Mouse (Mus musculus) intestine, postnatal 0 days (tissue): ENCODE results near the gene Hmgb2. TPM values are rescaled to one million over a fixed set of nuclear protein-coding genes. Genes with fewer than 3 reads are reported as not detected.
"Not testable (repeated sequence)": the region's sequence is repeated elsewhere in the genome, so short reads cannot be mapped to it uniquely, and the experiment has no call there.

Experiments used
- ATAC-seq: fragments of 200-750 bp; cut with Nextera tagmentation; 2 replicates; pipeline ENCODE4 v1.8.0; 2017; ENCODE audit warnings: mild to moderate bottlenecking, moderate TSS enrichment, moderate library complexity
- H3K27ac ChIP-seq: fragments of 300-500 bp; sonication (generic); 2 replicates; pipeline ENCODE4 v1.5.1; 2014; ENCODE audit warnings: mild to moderate bottlenecking, low read depth, low read length, moderate library complexity
- H3K27me3 ChIP-seq: fragments of 300-500 bp; sonication (generic); replicated peaks from 2 replicates; pipeline ENCODE4 v1.6.1; 2014; ENCODE audit warnings: low read length, mixed read lengths; ENCODE audit not compliant: control insufficient read depth, insufficient read depth
- H3K36me3 ChIP-seq: fragments of 300-500 bp; sonication (generic); 2 replicates; pipeline ENCODE4 v1.6.1; 2014; ENCODE audit warnings: mild to moderate bottlenecking, moderate library complexity; ENCODE audit not compliant: control insufficient read depth, insufficient read depth
- H3K4me1 ChIP-seq: fragments of 300-500 bp; sonication (generic); replicated peaks from 2 replicates; pipeline ENCODE4 v1.6.1; 2014; ENCODE audit warnings: antibody characterized with exemption, low read length, mixed read lengths; ENCODE audit not compliant: control insufficient read depth, insufficient read depth
- H3K4me2 ChIP-seq: fragments of 300-500 bp; sonication (generic); replicated peaks from 2 replicates; pipeline ENCODE4 v1.6.1; 2014; ENCODE audit warnings: low read depth, mild to moderate bottlenecking, moderate library complexity
- H3K4me3 ChIP-seq: fragments of 300-500 bp; sonication (generic); 2 replicates; pipeline ENCODE4 v1.5.1; 2014; ENCODE audit warnings: low read depth, low read length
- H3K9ac ChIP-seq: fragments of 300-500 bp; sonication (generic); 2 replicates; pipeline ENCODE4 v1.6.1; 2014; ENCODE audit warnings: mild to moderate bottlenecking, low read depth, low read length
- H3K9me3 ChIP-seq: fragments of 300-500 bp; sonication (generic); 2 replicates; pipeline ENCODE4 v1.6.1; 2016; ENCODE audit warnings: mixed run types; ENCODE audit not compliant: control insufficient read depth
- CTCF ChIP-seq: sonication (generic); IDR thresholded peaks from 2 replicates; pipeline ENCODE4 v1.5.1; 2016; ENCODE audit warnings: low read depth, mild to moderate bottlenecking, control low read depth, antibody characterized with exemption, moderate library complexity
- WGBS: fragments of 180-500 bp; shearing (Covaris S2); extraction: QIAGEN DNeasy Blood & Tissue Kit; methylation state at CpG from one replicate; pipeline ENCODE4 v1.1.7; 2014; 5-methylcytosine and 5-hydroxymethylcytosine counted together
- polyA plus RNA-seq: library from polyadenylated mRNA; unstranded; fragments of >200 nt; fragmentation: Nextera tagmentation; extraction: Ambion mirVana; gene quantifications from 2 replicates; pipeline ENCODE4 v1.2.1, GENCODE M21; 2015

Gene Hmgb2
- polyA plus RNA-seq, 1 experiment from 2014 or later: 201 TPM

DNA sequence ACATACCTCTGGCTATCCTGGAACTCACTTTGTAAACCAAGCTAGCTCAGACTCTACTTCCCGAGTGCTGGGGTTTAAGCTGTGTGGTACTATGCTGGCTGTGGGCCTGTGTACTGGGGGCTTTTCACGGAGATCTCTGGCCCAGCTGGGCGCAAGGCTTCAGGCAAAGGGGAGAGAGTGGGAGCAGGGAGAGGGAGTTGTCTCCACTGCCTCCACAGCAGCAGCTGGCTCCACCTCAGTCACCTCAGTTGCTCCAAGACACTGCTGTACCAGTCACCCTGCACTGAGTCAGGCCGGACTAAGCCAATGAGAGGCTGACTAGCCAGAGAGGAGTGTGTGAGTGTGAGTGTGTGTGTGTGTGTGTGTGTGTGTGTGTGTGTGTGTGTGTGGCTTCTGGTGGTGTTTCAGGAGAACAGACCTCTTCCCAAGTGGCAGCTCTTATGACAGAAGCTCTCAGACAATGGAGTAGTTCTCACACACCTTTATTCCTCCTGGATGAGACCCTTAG lies 4.1 kb upstream of the Hmgb2 start:
- WGBS: 89% methylated on average over 4 of the region's 4 CpGs
- ATAC-seq: no peak
- Histone ChIP-seq H3K4me3 (no peak overlapping the region), H3K27ac (no peak overlapping the region), H3K36me3 (no peaks in the 10 kb centered on the region), H3K9ac (no peak overlapping the region), H3K27me3 (no peaks in the 10 kb centered on the region), H3K4me1 (no peaks in the 10 kb centered on the region), H3K4me2 (no peak overlapping the region), H3K9me3 (no peaks in the 10 kb centered on the region)
- no peak for TF ChIP-seq CTCF

DNA sequence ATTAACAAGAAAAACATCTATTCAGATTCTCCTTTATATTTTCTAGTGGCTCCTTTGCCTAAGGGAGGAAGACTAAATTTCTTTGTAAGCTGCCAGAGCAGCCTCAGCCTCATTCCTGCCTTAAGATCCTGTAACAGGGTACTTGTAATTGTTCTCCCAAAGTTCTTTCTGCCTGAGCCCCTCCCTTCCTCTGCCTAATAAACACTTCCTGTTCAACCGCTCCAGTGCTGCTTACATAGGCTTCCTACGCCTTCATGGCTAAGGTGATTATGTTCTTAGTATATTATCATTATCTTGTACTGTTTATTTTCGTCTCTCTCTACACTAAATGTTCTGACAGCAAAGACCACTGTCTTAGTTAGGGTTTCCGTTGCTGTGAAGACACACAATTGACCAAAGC lies 3.0 kb upstream of the Hmgb2 start:
- ATAC-seq: no peak
- Histone ChIP-seq H3K9me3 (no peaks in the 10 kb centered on the region), H3K27ac (no peak overlapping the region), H3K27me3 (no peaks in the 10 kb centered on the region), H3K4me2 (no peak overlapping the region), H3K4me3 (no peak overlapping the region), H3K36me3 (no peaks in the 10 kb centered on the region; the same call in 1 of the 2 replicates), H3K9ac (no peak overlapping the region), H3K4me1 (no peaks in the 10 kb centered on the region)
- 74% methylated on average over 4 of the region's 4 CpGs for WGBS
- TF ChIP-seq CTCF: no peak

DNA sequence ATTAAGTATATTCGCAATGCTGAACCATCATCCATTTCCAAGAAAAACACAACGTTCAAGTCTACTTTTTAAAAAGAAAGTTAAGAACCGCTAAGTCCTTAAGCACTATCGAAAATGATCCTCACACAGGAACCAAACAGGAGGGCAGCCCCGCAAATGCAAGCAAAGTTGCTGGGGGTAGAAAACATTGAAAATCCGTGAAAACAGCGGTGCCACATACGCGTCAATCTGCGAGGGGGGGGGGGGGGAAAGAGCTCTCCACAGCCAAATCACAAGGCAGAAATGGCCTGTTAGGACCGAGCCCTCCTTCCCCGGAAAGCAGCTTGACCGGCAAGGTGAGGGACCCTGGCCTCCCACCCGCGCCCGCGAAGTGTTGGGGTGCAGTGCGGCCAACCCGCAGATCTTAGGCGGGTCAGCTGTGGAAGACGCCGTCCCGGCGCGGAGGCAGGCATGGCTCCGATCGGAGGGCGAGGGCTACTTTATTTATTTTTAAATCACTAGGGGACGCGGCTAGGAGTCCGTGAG lies 854 bp upstream of the Hmgb2 start:
- peak overlapping the region; percentile 66 for H3K9ac ChIP-seq
- peak overlapping the region; percentile 73 for H3K4me3 ChIP-seq
- 1% methylated on average over 31 of the region's 31 CpGs for WGBS
- H3K4me1 ChIP-seq: no peaks in the 10 kb centered on the region
- no peaks in the 10 kb centered on the region for H3K9me3 ChIP-seq
- H3K27ac ChIP-seq: peak overlapping the region; percentile 16; the same call in 1 of the 2 replicates
- H3K36me3 ChIP-seq: peaks cover 3% of the 10 kb centered on the region
- no peak for TF ChIP-seq CTCF
- peak overlapping the region; percentile 97 for H3K4me2 ChIP-seq
- no peaks in the 10 kb centered on the region for H3K27me3 ChIP-seq
- ATAC-seq: no peak

GRCm38 (mm10) chr8:57512141-57513056 lies 692 bp downstream of the Hmgb2 start:
- Histone ChIP-seq H3K4me3 (peak overlapping the region; percentile 73), H3K27me3 (no peaks in the 10 kb centered on the region)
- no peak for TF ChIP-seq CTCF

DNA sequence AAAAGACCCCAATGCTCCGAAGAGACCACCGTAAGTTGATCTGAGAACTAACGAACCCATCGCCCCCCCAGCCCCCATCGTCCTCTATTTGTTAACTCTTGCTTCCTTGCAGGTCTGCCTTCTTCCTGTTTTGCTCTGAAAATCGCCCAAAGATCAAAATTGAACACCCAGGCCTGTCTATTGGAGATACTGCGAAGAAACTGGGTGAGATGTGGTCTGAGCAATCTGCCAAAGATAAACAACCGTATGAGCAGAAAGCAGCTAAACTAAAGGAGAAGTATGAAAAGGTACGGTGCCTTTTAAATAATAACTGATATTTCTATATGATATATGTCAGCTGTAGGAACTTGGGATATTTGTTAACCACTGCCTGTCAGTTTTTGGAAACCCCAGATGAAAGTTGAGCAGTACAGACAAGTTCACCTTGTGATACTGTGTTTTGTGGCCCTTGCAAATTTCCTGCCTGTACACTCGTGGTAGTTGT lies 1.5 kb downstream of the Hmgb2 start:
- H3K27ac ChIP-seq, H3K9me3 ChIP-seq, H3K4me1 ChIP-seq, H3K27me3 ChIP-seq, H3K36me3 ChIP-seq, ATAC-seq: not testable (repeated sequence)
- H3K9ac ChIP-seq: peak overlapping the region; percentile 100; the same call in 1 of the 2 replicates
- WGBS: 3% methylated on average over 9 of the region's 10 CpGs
- peak overlapping the region; percentile 73 for H3K4me3 ChIP-seq
- H3K4me2 ChIP-seq: peak overlapping the region; percentile 65

More at GRCm38 (mm10) chr8:57512141-57513056, 692 bp downstream of the Hmgb2 start:
- peak; percentile 50 for ATAC-seq
- Histone ChIP-seq H3K4me2 (peak overlapping the region; percentile 65), H3K9me3 (no peaks in the 10 kb centered on the region), H3K9ac (peak overlapping the region; percentile 100), H3K4me1 (no peaks in the 10 kb centered on the region), H3K27ac (peak overlapping the region; percentile 100), H3K36me3 (peaks cover 9% of the 10 kb centered on the region)
- under 1% methylated on average over 57 of the region's 96 CpGs for WGBS

GRCm38 (mm10) chr8:57516685-57517084 lies 5.0 kb downstream of the Hmgb2 start:
- H3K4me3 ChIP-seq, H3K27me3 ChIP-seq, H3K4me1 ChIP-seq, H3K4me2 ChIP-seq, H3K27ac ChIP-seq, ATAC-seq, H3K9ac ChIP-seq, H3K36me3 ChIP-seq, H3K9me3 ChIP-seq: not testable (repeated sequence)
- 88% methylated on average over 5 of the region's 5 CpGs for WGBS
